Mouse (Mus musculus) lung, postnatal 0 days (tissue): Measurements from ENCODE around the gene Dnajc8.

Experiments
- CTCF ChIP-seq: IDR thresholded peaks from 2 replicates; pipeline ENCODE4 v1.5.1; 2016; ENCODE audit warnings: antibody characterized with exemption, mild to moderate bottlenecking
- EP300 ChIP-seq: IDR thresholded peaks from 2 replicates; pipeline ENCODE4 v1.6.1; 2016; ENCODE audit warnings: antibody characterized with exemption, mild to moderate bottlenecking, control low read depth

GRCm38 (mm10) chr4:132532496-132532895 is 2.9 kb upstream of the Dnajc8 start:
- TF ChIP-seq CTCF (no peak), EP300 (no peak)
